Mouse (Mus musculus) gonadal fat pad, adult 2 months (tissue): ENCODE data around the gene Gm20388. TPM values are rescaled to one million over a fixed set of nuclear protein-coding genes. Genes with fewer than 3 reads are reported as not detected.

ENCODE experiments used
- DNase-seq: peaks from one replicate; pipeline ENCODE4 v3.0.0-alpha.2; 2012; ENCODE audit warnings: low read depth
- polyA plus RNA-seq: library from polyadenylated mRNA; depleted of rRNA; stranded (reverse); fragments of >200 nt; gene quantifications from 2 replicates; pipeline ENCODE4 v1.2.3, GENCODE M21; 2012

Gm20388 gene
- polyA plus RNA-seq, 1 experiment = 119 TPM

DNA sequence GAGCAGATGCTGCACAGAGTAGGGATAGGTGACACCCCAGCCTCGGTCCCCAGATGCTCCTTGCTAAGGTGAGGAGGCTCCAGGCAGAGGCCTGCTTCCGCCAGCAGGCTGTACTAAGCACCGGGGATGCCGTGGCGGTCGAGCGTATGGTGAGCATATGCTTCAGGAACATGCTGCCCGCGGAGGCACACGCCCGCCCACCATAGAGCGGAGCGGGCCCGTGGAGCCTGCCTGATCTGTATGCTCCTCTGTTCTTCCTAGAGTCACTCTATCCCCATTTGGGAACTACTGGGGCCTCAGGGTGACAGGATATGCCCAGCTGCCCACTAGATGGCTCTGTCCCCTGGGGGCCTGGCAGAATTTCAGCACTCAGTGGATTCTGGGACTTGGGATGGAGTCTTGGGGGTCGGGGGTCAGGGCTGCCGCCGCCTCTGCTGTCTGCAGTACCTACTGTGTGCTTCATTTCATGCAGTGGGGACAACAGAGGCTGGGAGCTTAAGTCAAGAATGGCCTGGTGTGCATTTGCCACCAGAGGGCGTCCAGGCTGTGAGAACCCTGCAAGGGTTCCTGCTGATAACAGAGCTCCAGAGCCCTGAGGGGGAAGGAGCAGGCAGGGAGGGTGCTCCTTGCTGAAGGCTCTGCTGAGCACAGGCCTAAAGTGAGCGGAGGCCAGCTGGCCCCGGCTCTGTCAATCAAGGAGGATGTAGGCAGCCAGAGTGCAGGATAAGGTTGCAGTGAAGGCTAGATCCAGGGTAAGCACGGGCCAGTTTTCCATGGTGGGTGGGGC lies 377.7 kb downstream of the Gm20388 start:
- DNase-seq = no peak

DNA sequence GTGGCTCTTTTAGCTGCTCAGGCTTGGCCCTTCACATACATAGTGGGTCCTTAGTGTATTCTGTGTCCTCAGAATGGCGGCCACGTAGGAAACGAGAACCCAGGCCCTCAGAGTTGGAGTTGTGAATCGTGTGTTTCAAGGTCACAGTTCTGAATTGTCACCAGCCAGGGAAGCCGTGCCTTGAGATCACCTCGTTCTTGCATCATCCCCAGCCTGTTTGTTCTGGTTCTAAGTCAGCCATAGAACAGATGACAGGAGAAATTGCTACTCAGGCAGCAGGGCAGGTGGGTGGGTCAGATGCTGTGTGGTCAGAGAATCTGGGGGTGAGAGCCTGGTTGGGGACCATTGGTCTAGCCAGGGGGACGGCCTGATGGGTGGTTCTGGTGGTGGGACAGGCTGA lies 378.6 kb downstream of the Gm20388 start:
- no peak for DNase-seq

DNA sequence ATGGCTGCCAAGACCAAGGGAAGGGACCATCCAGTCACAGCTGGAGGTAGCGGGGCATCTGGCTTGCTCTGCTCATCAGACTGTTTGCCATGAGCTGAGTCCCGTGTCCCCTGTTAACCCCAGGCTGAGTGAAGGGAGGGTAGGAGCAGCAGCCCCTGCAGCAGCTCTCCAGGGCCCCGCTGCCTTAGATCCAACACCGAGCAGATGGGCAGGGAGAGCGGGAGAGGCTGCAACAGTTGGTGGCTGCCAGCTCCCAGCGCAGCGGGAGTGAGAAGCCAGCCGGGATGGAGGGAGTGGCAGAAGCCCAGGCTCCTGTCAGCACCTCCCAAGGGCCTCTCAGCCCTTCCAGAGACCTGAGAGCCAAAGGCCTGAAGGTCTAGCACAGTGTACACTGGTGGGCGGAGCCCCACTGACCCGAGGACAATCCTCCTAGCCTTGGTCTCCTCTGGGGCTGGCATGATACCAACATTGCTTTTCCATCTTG lies 379.1 kb downstream of the Gm20388 start:
- no peak for DNase-seq

DNA sequence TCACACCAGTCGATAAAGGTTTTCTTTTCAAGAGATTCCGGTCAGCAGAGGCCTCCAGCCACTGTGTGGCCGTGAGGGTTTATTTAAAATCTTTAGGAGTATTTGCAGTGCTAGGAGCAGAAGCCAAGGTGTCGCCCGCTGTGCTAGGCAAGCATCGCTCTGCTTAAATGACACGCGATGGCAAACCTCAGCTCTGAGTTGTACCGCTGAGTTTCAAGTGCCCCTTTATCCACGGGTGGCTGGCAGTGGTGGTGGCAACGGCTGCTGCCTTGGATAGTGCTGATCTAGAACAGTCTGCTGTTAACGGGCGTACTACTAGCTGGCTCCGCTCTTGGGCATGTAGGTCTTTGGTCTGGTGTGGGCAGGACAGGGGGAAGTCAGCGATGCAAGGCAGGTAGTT lies 380.0 kb downstream of the Gm20388 start:
- DNase-seq = no peak

DNA sequence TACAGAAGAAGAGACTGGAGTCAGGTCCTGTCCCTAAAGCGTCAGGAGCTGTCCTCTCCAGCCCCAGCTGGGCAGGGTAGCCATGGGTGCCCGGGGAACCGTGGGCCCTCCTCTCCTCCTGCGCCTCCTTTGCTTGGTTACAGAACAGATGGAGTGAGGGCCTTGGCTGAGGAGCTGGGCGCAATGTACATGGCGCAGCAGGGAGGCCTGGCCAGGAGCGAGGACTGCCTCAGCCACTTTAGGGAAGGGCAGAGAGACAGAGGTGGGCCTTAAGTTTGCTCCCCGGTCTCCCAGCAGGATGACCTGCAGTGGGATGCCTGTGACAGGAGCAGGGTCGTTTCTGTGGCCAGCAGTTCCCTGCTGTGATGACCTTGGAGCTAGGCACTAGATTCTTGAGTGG lies 381.0 kb downstream of the Gm20388 start:
- DNase-seq = no peak

DNA sequence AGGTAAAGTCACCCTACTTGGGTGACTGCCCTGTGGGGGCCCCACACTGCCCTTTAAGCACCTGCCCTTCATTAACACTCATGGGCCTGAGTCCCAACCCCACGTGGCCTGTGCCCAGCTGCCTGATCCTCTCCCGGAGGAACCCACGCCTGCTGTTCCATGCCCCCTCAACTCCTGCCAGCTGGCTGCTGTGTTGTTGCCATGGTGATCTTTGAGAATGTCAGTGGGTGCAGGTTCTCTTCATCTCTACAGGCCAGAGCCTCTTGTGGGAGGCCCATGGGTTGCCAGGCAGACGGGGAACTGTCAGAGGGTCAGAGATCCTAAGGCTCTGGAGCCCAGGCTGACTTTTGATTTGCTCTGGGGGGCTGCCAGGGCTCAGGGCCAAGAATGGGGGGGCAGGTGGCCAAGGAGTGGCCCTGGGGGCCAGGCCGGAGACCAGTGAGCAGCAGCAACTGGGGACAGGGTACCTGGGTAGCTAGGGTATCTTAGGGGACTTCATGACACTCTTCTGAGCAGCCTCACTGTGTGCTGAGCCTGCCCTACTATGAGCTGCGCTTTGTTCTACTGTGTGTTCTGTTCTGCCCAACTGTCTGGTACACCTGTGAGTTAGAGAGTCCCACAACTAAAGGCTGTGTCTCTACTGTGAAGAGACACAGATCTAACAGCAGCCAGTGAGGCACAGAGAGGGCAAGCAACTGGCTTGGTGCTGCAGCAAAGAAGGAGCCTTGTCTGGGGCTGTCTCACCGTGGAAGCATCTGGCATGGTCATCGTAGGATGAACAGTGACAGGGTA lies 381.9 kb downstream of the Gm20388 start:
- DNase-seq = no peak

DNA sequence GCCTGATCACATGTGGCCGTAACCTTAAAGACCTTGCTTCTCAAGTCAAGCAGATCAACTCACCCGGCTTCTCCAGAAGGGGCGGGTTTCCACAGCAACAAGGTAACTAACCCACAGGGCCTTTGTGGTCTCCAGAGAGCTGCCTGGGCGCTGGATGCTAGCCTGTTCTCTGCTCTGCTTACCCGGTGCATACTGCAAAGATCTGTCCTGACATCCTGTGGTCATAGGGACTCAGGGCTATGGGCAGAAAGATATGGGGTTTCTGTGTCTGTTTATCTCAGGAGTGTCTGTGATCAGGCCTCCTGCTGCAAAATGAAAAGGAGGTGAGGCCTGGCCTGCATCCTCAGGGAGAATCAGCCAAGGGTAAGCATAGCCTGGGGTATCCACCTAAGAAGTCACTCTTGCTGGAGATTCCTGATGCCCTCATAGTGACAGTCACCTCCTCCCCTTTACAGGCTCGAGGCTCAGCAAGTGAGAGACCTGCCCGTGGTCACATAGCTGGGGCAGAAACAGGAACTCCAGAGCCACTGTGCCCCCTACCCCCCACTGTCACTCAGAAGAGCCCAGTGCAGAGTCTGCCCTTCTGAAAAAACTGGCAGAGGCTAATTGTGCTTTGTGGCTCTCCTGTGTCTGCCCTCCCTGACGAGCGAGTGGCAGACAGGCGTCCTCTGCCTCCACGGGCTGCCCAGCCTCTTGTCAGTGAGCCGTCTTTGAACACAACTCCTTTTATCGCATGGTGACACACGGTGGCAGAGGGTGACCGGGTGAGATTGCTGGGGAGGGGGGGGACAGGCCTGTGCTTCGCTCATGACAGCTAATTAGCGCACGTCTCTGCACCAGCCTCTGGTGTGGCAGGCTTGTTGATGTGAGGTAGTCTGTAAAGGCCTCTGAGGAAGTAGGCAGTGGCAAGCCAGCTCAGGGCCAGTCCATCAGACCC lies 383.0 kb downstream of the Gm20388 start:
- no peak for DNase-seq

DNA sequence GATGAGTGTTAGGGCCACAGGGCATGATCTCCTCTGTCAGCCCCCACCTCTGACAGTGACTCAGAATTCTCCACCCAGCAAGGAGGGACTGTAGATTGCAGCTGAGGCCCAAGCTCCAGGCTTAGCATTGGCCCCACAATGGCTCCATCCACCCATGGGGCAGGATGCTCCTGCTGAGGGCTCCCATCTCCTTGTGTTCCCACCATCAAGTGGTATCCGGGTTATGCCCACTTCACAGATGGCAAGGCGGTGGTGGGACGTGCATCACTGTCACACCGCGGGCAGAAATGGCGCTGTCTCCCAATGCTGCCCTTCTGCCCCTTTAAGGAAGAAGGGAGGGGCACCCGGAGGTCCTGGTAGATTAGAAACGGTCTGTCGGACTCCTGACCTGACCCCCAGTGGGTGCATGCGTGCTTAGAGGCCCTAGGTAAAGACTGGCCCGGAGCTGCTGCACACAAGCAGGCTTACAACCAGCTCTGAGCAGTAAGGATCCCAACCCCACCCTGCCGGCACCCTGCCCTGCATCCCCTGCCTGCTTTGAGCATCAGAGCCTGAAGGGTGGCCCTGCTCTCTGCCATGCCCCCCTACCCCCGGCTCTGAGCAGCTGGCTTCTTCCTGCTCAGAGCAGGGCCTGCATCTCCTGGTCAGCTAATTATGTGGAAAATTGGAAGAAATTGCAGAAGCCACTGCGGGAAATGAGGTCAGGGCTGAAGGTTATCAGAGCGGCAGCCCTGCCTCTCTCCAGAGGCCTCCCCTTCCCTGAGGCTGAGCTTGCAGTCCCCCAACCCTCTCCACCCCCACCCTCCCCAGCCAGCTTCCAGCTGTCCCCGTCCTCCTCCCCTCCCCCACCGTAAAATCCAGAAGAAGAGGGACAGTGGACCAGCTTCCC lies 384.6 kb downstream of the Gm20388 start:
- DNase-seq = no peak

DNA sequence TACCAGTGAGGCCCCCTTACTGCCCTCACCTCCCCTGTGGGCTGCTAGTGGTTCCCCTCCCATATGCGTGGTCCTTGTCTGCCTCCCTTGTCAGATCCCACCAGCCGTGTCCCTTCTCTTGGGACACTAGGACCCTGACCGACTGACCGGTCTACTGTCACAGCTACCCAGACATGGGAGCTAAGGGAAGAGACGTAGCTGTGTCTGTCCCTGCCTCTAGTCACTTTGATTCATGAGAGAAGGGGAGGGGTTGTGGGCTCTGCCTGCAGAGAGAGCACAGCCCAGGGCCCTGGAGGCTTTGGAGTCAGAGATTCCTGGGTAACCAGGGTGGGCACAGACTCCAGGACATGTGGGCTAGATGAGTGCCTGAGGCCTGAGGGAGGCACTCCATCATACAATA lies 386.4 kb downstream of the Gm20388 start:
- DNase-seq = no peak

DNA sequence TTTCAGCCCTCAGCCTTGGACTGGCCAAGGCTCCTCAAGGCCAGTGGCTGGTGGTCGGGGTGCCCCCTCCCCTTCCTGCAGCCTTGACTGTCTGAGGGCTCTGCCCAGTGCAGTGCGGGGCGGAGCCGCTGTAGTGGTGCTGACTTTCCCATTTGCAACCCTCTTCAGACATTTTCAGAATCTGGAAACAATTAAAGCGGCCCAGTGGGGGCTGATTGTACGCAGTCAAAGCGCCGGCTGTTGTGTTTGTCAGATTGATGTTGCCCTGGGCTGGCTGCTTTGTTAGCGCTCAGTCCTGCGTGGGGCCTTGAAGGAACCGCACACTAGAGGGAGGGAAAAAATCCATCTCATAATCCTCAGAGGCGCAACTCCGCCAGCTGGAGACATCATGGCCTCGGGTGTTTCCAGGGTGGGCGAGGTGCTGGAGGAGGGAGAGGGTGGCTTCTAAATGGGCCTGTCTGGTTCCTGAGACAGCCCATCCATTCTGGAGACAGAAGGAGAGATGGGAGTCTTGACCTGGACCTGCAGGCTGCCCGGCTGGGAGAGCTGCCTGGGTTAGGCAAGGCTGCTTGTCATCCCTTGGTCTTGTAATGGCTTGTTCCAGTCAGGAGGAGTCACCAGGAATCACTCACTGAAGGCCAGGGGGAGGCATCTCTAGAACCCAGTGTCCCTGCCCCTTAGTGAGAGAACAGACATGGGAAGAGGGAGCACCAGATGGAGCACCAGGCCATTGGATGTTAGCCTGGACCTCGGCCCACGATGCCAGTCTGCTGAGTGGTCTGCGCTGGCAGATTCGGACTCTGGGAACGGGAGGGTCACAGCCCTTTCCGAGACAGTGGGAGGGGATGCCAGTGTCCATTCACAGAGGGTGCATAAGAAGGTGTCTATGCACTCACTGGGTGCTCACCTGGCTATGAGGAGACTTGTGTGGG lies 388.2 kb downstream of the Gm20388 start:
- no peak for DNase-seq

DNA sequence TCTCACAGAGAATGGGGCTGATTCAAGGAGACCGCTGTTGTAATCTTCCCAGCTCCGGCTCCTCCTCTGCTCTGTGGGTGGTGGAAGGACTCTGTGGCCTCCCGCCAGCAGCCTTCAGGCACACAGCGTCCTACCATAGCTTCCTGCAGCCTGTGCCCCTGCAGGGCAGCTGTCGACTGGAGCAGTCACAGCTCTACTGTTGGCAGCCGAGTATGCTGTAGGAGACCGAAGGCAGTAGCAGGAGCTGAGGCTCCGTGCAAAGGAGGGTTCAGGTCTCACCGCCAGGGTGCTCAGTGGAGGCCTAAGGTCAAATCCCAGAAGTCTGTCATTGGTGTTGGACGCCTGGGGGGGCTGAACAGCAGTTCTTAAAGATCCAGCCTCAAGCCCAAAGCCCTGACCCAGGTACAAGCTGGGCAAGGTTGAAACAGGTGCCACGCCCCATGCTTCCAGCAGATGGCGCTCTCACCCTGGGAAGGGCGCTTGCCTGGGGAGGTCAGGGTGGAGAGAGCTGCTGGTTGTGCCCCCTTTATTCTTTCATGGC lies 390.0 kb downstream of the Gm20388 start:
- peak; percentile 75 for DNase-seq

DNA sequence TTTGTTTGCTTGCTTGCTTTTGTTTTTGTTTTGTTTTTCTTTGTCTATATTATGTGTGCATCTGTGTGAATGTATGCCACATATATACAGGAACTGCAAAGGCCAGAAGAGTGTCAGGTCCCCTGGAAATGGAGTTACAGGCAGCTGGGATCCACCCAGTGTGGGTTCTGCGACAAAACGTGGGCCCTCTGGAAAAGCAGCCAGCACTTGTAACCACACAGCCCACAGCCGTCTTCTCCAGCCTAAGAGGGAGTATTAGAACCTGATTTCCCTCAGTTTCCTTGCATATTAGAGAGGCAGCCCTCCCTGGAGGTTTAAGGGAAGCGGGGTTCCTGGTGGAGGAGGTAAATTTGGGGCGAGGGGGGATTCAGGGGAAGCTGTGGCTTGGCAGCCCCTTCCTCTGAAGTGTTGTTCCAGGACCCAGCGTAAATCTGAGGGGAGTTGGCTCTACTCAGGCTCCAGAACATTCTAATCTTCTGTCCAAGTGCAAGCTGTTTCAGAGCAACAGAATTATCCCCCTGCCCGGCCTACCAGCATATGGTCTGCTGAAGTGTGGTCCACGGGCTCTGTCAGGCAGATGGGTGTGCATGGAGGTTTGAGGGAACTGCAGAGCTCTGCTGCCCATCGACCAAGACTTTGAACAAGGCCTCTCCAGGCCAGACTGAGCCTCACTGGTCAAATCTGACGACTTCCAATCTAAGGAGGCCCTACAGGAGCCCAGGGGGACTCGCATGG lies 392.5 kb downstream of the Gm20388 start:
- no peak for DNase-seq

DNA sequence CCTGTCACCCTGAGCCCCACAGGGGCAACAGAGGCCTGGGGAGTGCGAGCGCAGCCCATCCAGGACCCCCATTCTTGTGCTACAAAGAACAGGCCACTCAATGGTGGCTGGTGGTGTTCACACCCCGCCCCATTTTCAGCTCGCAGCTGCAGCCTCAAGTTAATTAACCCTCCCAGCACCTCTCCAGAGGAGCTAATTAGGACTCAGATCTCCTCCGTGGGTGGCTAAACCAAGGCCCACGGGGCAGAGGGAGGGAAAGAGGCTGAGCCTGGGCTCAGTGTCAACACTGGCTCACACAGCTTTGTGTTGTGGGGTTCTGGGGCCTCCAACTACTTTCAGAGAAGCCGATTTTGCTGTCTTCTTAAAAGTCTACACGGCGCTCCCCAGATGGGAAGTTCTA lies 393.5 kb downstream of the Gm20388 start:
- DNase-seq = no peak

DNA sequence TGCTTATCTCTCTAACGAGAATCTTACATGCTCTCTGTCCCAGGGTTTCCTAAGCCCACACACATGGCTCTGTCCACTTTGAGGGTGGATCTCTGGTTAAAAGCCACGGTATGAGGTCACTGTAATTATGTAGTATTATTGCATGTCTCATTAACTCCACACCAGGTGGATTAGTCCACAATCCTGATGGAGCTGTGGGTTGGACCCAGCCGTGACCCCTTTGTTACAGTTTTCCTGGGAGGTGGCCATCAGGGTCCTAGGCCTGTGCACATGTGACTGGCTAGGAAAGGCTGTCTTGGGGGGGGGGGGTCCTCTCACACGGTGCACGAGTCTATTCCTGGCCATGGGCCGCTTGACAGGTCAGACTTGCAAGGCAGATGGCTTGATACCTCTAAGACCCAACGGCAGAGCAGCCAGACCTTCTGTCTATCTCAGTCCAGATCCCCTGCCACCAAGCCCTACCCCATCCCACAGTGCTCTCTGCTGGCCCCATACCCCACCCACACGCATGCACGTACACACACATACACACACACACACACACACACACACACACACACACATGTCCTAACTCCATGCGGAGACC lies 395.3 kb downstream of the Gm20388 start:
- DNase-seq = no peak

DNA sequence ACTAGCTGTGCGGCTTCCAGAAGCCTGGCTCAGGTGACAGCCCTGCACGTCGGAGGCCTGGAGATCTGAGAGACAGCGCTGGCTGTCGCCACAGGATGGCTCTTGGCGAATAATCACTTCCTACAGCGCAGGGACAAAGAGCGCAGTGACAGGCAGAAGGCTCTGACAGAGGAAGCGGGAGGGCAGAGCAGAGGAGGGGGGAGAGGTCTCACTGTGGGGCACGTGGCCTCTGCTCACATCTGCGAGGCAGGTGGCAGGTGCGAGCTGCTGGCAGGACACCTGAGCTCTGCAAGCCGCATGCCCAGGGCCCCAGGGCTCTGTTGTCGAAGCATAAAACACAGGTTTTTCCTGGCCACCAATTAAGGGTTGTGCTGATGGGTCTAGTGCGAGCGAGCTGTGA lies 396.5 kb downstream of the Gm20388 start:
- no peak for DNase-seq

DNA sequence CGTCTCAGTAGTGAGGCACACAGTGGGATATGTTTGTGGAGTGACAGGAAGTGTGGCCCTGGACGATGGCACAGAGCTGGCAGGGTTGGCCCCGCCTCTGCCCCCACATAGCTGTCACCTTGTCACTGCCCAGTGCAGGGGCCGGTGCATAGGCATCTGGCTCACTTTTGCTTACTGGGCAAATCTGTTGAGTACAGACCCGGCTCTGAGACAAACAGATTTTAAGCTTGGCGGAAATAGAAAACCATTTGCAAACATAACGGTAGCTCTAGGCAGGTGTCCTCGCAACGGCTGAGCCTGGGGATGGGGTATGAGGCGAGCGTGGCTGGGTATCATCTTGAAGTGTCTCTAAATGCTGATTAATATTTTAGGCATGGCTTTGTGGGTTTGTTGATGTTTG lies 396.9 kb downstream of the Gm20388 start:
- no peak for DNase-seq

DNA sequence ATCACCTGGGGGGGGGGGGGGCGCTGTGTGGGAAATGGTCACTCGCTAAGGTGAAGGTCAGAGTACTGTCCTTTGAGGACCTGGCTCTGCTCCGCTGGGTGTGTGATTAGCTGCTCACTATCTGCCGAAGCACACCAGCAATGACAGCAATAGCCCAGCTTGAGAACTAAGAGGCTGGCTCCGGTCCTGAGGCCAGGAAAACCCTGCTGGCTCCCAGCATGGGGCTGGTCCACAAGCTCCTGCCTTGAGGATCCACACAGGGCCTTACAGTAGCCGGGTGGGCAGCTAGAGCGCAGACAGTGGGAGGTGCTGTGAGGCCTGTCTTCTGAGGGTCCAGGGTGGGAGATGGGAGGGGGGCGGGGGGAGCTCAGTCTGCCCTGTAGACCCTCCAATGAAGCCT lies 397.5 kb downstream of the Gm20388 start:
- no peak for DNase-seq

DNA sequence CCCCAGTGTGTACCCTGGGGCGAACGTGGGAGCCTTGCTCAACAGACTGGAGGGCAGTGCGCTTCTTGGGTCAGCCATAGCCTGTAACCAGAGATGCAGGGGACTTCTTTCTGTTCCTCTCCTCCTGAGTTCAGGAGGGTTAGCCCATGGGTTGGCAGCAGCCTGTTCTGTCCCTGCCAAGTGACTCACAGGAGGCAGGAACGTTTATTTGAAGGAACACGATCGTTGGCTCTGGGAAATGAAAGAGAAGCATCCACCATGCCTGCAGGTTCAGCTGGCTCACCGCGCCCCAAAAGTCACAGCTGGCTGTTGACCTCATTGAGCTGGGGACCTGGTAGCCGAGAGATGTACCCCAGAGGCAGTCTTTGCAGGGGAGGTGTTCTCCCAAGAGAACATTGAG lies 397.9 kb downstream of the Gm20388 start:
- no peak for DNase-seq

DNA sequence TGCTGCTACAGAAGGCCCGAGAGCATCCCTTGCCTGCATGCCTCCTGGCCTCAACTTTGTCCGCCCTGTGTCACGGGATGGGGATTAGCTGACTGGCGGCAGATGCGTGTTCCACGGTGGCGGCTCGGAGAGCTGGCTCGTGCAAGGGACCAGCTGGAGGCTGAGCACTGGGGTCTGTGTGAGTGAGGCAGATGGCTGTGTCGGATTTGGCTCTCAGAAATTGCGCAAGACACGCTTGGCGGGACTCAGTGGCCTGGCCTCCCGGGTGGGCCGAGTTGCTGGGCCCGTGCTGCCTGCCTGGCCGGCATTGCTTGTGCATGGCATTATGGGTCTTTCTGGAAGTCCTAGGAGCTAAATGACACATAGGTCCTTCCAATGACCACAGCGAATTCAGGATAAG lies 398.7 kb downstream of the Gm20388 start:
- DNase-seq = no peak
